Mouse (Mus musculus): Measurements from ENCODE around the gene Col9a3. TPM values are rescaled to one million over a fixed set of nuclear protein-coding genes. Genes with fewer than 3 reads are reported as not detected.

Gene Col9a3
- total RNA-seq (2012; rRNA removed) (0.10 and 0.15 TPM in 2 replicates), polyA plus RNA-seq (2012; ENCODE audit: insufficient read depth in 1 of 2, insufficient read length in 2 of 2, low read depth in 1 of 2, low replicate concordance in 2 of 2, missing spikeins in 1 of 2) (under 1 TPM in 1 of 2 experiments, not detected in 1; 0.56 TPM)

GRCm38 (mm10) chr2:180597490-180597889, at the start of gene Col9a3:
Gene Col9a3, plus strand, starts transcription at chr2:180597790.
- Histone ChIP-seq H3K4me1 (ENCODE audit: control insufficient read depth in 1 of 2, insufficient read depth in 2 of 2, low read length in 2 of 2) (no peaks in the 10 kb centered on the region), H3K79me2 (ENCODE audit: control insufficient read depth, insufficient read depth, low read length, poor library complexity) (no peaks in the 10 kb centered on the region), H3K4me3 (ENCODE audit: control insufficient read depth in 1 of 2, insufficient read depth in 1 of 2, low read depth in 2 of 2, low read length in 2 of 2) (no peak within 1 kb of the TSS), H3K9me3 (replicated peaks; ENCODE audit: insufficient read depth, low read length) (no peaks in the 10 kb centered on the region), H3K27me3 (ENCODE audit: control insufficient read depth in 1 of 2, insufficient read depth in 2 of 2, low read length in 2 of 2) (no peaks in the 10 kb centered on the region), H3K27ac (ENCODE audit: control insufficient read depth, low read depth, low read length) (no peak within 1 kb of the TSS), H3K36me3 (ENCODE audit: control insufficient read depth in 1 of 2, insufficient read depth in 2 of 2, low read length in 2 of 2) (no peaks in the 10 kb centered on the region), H3K9ac (ENCODE audit: control insufficient read depth, low read depth, low read length, poor library complexity, severe bottlenecking) (no peak within 1 kb of the TSS)
- no peak for DNase-seq (ENCODE audit: low read depth, low spot score)
- no peak for TF ChIP-seq JUND (IDR thresholded peaks at IDR 0.05; ENCODE audit: low read depth, low read length)
- TF ChIP-seq ELF1 (IDR thresholded peaks at IDR 0.05; ENCODE audit: low read depth, low read length): no peak
- TF ChIP-seq CTCF (IDR thresholded peaks at IDR 0.05 in 2 of 3, conservative IDR thresholded peaks at IDR 0.05 in 1 of 3; ENCODE audit: control insufficient read depth in 1 of 3, insufficient read depth in 1 of 3, low read depth in 2 of 3, low read length in 3 of 3, poor library complexity in 1 of 3, severe bottlenecking in 1 of 3): no peak
- no peak for TF ChIP-seq GATA1 (IDR thresholded peaks at IDR 0.05; ENCODE audit: low read depth, low read length)
- no peak for TF ChIP-seq E2F4 (IDR thresholded peaks at IDR 0.05; ENCODE audit: borderline replicate concordance, low read depth, low read length)

GRCm38 (mm10) chr2:180552340-180552739, 45.2 kb upstream of the Col9a3 start:
- Histone ChIP-seq H3K36me3 (ENCODE audit: control insufficient read depth in 1 of 2, insufficient read depth in 2 of 2, low read length in 2 of 2) (no peaks in the 10 kb centered on the region), H3K27me3 (ENCODE audit: control insufficient read depth in 1 of 2, insufficient read depth in 2 of 2, low read length in 2 of 2) (peaks cover 5 to 20% of the 10 kb centered on the region in 2 experiments), H3K9me3 (replicated peaks; ENCODE audit: insufficient read depth, low read length) (no peaks in the 10 kb centered on the region), H3K27ac (ENCODE audit: control insufficient read depth, low read depth, low read length) (no peak overlapping the region), H3K79me2 (ENCODE audit: control insufficient read depth, insufficient read depth, low read length, poor library complexity) (no peaks in the 10 kb centered on the region), H3K4me3 (ENCODE audit: control insufficient read depth in 1 of 2, insufficient read depth in 1 of 2, low read depth in 2 of 2, low read length in 2 of 2) (no peak overlapping the region), H3K4me1 (ENCODE audit: control insufficient read depth in 1 of 2, insufficient read depth in 2 of 2, low read length in 2 of 2) (peaks cover 0 to 3% of the 10 kb centered on the region in 2 experiments; a peak in 1 of 4 replicates), H3K9ac (ENCODE audit: control insufficient read depth, low read depth, low read length, poor library complexity, severe bottlenecking) (no peak overlapping the region)
- no peak for DNase-seq (ENCODE audit: low read depth, low spot score)
- no peak for TF ChIP-seq NRF1 (IDR thresholded peaks at IDR 0.05; ENCODE audit: insufficient read depth, low read depth, low read length, poor library complexity, severe bottlenecking)

GRCm38 (mm10) chr2:180555219-180555618, 42.4 kb upstream of the Col9a3 start:
- Histone ChIP-seq H3K9ac (ENCODE audit: control insufficient read depth, low read depth, low read length, poor library complexity, severe bottlenecking) (no peak overlapping the region), H3K79me2 (ENCODE audit: control insufficient read depth, insufficient read depth, low read length, poor library complexity) (no peaks in the 10 kb centered on the region), H3K27me3 (ENCODE audit: control insufficient read depth in 1 of 2, insufficient read depth in 2 of 2, low read length in 2 of 2) (peaks cover 3 to 11% of the 10 kb centered on the region in 2 experiments; a peak in 3 of 4 replicates), H3K27ac (ENCODE audit: control insufficient read depth, low read depth, low read length) (no peak overlapping the region), H3K4me1 (ENCODE audit: control insufficient read depth in 1 of 2, insufficient read depth in 2 of 2, low read length in 2 of 2) (peaks cover 0 to 3% of the 10 kb centered on the region in 2 experiments; a peak in 1 of 4 replicates), H3K4me3 (ENCODE audit: control insufficient read depth in 1 of 2, insufficient read depth in 1 of 2, low read depth in 2 of 2, low read length in 2 of 2) (no peak overlapping the region), H3K36me3 (ENCODE audit: control insufficient read depth in 1 of 2, insufficient read depth in 2 of 2, low read length in 2 of 2) (no peaks in the 10 kb centered on the region), H3K9me3 (replicated peaks; ENCODE audit: insufficient read depth, low read length) (no peaks in the 10 kb centered on the region)
- no peak for DNase-seq (ENCODE audit: low read depth, low spot score)
- TF ChIP-seq USF2 (IDR thresholded peaks at IDR 0.05; ENCODE audit: borderline replicate concordance in 1 of 2, insufficient read depth in 1 of 2, low read depth in 1 of 2, low read length in 2 of 2): no peak
- no peak for TF ChIP-seq CHD1 (IDR thresholded peaks at IDR 0.05; ENCODE audit: low read depth, low read length)
- TF ChIP-seq RAD21 (IDR thresholded peaks at IDR 0.05; ENCODE audit: low read depth, low read length): no peak
- TF ChIP-seq POLR2AphosphoS2 (IDR thresholded peaks at IDR 0.05; ENCODE audit: low read length): no peak
- TF ChIP-seq ZMIZ1 (IDR thresholded peaks at IDR 0.05; ENCODE audit: low read depth, low read length): no peak
- TF ChIP-seq POLR2A (IDR thresholded peaks at IDR 0.05; ENCODE audit: control insufficient read depth in 1 of 2, insufficient read depth in 1 of 2, low read depth in 1 of 2, low read length in 2 of 2, poor library complexity in 1 of 2): no peak
- TF ChIP-seq TAL1 (IDR thresholded peaks at IDR 0.05; ENCODE audit: low read length): no peak
- TF ChIP-seq RCOR1 (IDR thresholded peaks at IDR 0.05; ENCODE audit: low read depth, low read length): no peak
- TF ChIP-seq USF1 (IDR thresholded peaks at IDR 0.05; ENCODE audit: low read depth, low read length): no peak
- TF ChIP-seq MYC (IDR thresholded peaks at IDR 0.05; ENCODE audit: low read depth, low read length): no peak
- TF ChIP-seq MYB (IDR thresholded peaks at IDR 0.05; ENCODE audit: low read depth, low read length): no peak
